Mouse (Mus musculus): ENCODE data around the gene Stk25.

Gene Stk25

GRCm38 (mm10) chr1:93668791-93669548 lies 10.5 kb upstream of the Stk25 start:
- peak; percentile 76 for DNase-seq (ENCODE audit: low spot score)

- DNase-seq (ENCODE audit: low spot score) = peak; percentile 65
Measured at GRCm38 (mm10) chr1:93667760-93668400, 9.4 kb upstream of the Stk25 start.

- no peak for DNase-seq (ENCODE audit: low spot score)
Measured at GRCm38 (mm10) chr1:93657025-93657360, 1.5 kb downstream of the Stk25 start.

GRCm38 (mm10) chr1:93656325-93657024 lies 2.0 kb downstream of the Stk25 start:
- DNase-seq (ENCODE audit: low spot score) = no peak

- DNase-seq (ENCODE audit: low spot score) = no peak
Measured at GRCm38 (mm10) chr1:93654798-93655197, 3.7 kb downstream of the Stk25 start.

GRCm38 (mm10) chr1:93654275-93654674 lies 4.2 kb downstream of the Stk25 start:
- no peak for DNase-seq (ENCODE audit: low spot score)

GRCm38 (mm10) chr1:93649604-93650172 lies 8.8 kb downstream of the Stk25 start:
- no peak for DNase-seq (ENCODE audit: low spot score)

- no peak for DNase-seq (ENCODE audit: low spot score)
Measured at GRCm38 (mm10) chr1:93642692-93643091, 15.8 kb downstream of the Stk25 start.

GRCm38 (mm10) chr1:93641978-93642377 lies 16.5 kb downstream of the Stk25 start:
- no peak for DNase-seq (ENCODE audit: low spot score)

- no peak for DNase-seq (ENCODE audit: low spot score)
Measured at GRCm38 (mm10) chr1:93636211-93636897, 22.1 kb downstream of the Stk25 start.

- peak; percentile 99 for DNase-seq (ENCODE audit: low spot score)
Measured at GRCm38 (mm10) chr1:93635580-93636192, 22.8 kb downstream of the Stk25 start.

GRCm38 (mm10) chr1:93635091-93635579 lies 23.3 kb downstream of the Stk25 start:
- DNase-seq (ENCODE audit: low spot score) = no peak

- no peak for DNase-seq (ENCODE audit: low spot score)
Measured at GRCm38 (mm10) chr1:93634481-93634891, 24.0 kb downstream of the Stk25 start.

- no peak for DNase-seq (ENCODE audit: low spot score)
Measured at GRCm38 (mm10) chr1:93632723-93633122, 25.7 kb downstream of the Stk25 start.

GRCm38 (mm10) chr1:93630796-93631195 lies 27.7 kb downstream of the Stk25 start:
- no peak for DNase-seq (ENCODE audit: low spot score)

- no peak for DNase-seq (ENCODE audit: low spot score)
Measured at GRCm38 (mm10) chr1:93624502-93624901, 34.0 kb downstream of the Stk25 start.

GRCm38 (mm10) chr1:93618948-93619347 lies 39.5 kb downstream of the Stk25 start:
- no peak for DNase-seq (ENCODE audit: low spot score)

GRCm38 (mm10) chr1:93618059-93618748 lies 40.3 kb downstream of the Stk25 start:
- no peak for DNase-seq (ENCODE audit: low spot score)

- DNase-seq (ENCODE audit: low spot score) = no peak
Measured at GRCm38 (mm10) chr1:93609762-93610161, 48.7 kb downstream of the Stk25 start.

GRCm38 (mm10) chr1:93608696-93609245 lies 49.7 kb downstream of the Stk25 start:
- DNase-seq (ENCODE audit: low spot score) = no peak

Data from T-cell, adult 2 months (primary cell).